Mouse (Mus musculus) MEL (cell line): ENCODE measurements around the gene Polr3a.
A peak's percentile ranks its signal among the peaks of the same experiment; 100 is the strongest.

Experiments
- CTCF ChIP-seq, 3 experiments: IDR thresholded peaks in 2 of 3; conservative IDR thresholded peaks in 1 of 3; 2 replicates each; pipeline ENCODE4 v1.5.1; 2011 to 2012; ENCODE audit warnings: low read length in 3 of 3, low read depth in 2 of 3, mild to moderate bottlenecking in 2 of 3, improper control_type of control experiment in 1 of 3, inconsistent platforms in 1 of 3, mixed read lengths in 1 of 3, moderate library complexity in 1 of 3; ENCODE audit not compliant: control insufficient read depth in 1 of 3, insufficient read depth in 1 of 3, poor library complexity in 1 of 3, severe bottlenecking in 1 of 3
- EP300 ChIP-seq, 2 experiments: IDR thresholded peaks; 2 replicates each; pipeline ENCODE4 v1.6.1; 2011; ENCODE audit warnings: improper control_type of control experiment in 2 of 2, low read length in 2 of 2, low read depth in 1 of 2, mild to moderate bottlenecking in 1 of 2
- GABPA ChIP-seq: IDR thresholded peaks from 2 replicates; pipeline ENCODE4 v1.6.1; 2012; ENCODE audit warnings: low read depth, mild to moderate bottlenecking, inconsistent platforms, low read length, improper control_type of control experiment, moderate library complexity
- JUND ChIP-seq: IDR thresholded peaks from 2 replicates; pipeline ENCODE4 v1.6.1; 2011; ENCODE audit warnings: low read depth, mild to moderate bottlenecking, improper control_type of control experiment, low read length
- KAT2A ChIP-seq: conservative IDR thresholded peaks from 2 replicates; pipeline ENCODE4 v1.6.1; 2012; ENCODE audit warnings: low read depth, low read length, improper control_type of control experiment, inconsistent platforms
- MAZ ChIP-seq: IDR thresholded peaks from 2 replicates; pipeline ENCODE4 v1.6.1; 2012; ENCODE audit warnings: low read depth, mild to moderate bottlenecking, inconsistent platforms, low read length, improper control_type of control experiment
- POLR2A ChIP-seq, 2 experiments: IDR thresholded peaks; 2 replicates each; pipeline ENCODE4 v1.6.1; 2011 to 2012; ENCODE audit warnings: low read length in 2 of 2, mild to moderate bottlenecking in 2 of 2, control low read depth in 1 of 2, improper control_type of control experiment in 1 of 2, low read depth in 1 of 2, moderate library complexity in 1 of 2; ENCODE audit not compliant: control insufficient read depth in 1 of 2, insufficient read depth in 1 of 2, poor library complexity in 1 of 2
- POLR2AphosphoS5 ChIP-seq: IDR thresholded peaks from 2 replicates; pipeline ENCODE4 v1.6.1; 2012; ENCODE audit warnings: low read depth, borderline replicate concordance, mild to moderate bottlenecking, inconsistent platforms, low read length, moderate library complexity, mixed read lengths
- ZC3H11A ChIP-seq: IDR thresholded peaks from 2 replicates; pipeline ENCODE4 v1.6.1; 2012; ENCODE audit warnings: low read depth, mild to moderate bottlenecking, inconsistent platforms, low read length, improper control_type of control experiment

DNA sequence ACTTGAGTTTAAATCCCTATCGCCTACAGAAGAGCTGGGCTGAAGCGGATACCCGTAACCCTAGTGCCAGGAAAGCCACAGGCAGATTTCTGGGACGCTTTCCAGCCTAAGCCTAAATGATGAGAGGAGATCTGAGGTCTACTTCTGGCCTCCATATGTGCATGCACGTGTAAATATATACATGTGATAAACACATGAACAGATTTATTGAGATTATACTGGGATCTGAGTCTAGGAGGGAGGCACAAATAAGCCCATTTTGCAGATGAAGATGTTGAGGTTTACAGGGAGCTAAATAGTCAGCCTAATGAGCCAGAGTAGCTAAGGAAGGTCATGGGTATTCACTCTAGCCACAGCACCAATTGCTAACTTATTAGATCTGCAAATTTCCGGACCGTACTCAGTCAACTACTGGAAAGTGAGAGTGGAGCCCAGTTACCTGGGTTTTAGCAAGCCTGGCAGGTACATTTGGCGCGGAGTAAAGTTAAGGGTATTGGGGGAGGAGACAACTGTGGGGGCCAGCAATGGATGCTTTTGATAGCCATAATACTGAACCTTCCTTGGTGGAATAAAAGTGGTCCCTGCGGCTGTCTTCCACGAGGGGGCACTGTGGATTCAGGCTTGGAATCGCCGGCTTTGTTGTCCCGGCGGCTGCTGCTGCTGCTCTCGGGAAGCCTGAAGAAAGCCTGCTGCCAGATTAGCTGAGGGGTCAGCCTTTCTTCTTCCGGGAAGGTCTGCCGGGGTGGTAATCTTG is 13.4 kb upstream of the Polr3a start:
- TF ChIP-seq GABPA = no peak
- TF ChIP-seq ZC3H11A = no peak
- TF ChIP-seq CTCF (IDR thresholded peaks at IDR 0.05 in 2 of 3, conservative IDR thresholded peaks at IDR 0.05 in 1 of 3; ENCODE audit: control insufficient read depth in 1 of 3, insufficient read depth in 1 of 3, low read depth in 2 of 3, low read length in 3 of 3, poor library complexity in 1 of 3, severe bottlenecking in 1 of 3) = peak; percentile 34 to 59 (median 49); a peak in 5 of 6 replicates
- peak; percentile 18; the same call in 1 of the 2 replicates for TF ChIP-seq POLR2AphosphoS5
- no peak for TF ChIP-seq KAT2A
- TF ChIP-seq EP300 (IDR thresholded peaks at IDR 0.05; ENCODE audit: low read depth in 1 of 2, low read length in 2 of 2) = no peak
- no peak for TF ChIP-seq JUND
- TF ChIP-seq POLR2A (IDR thresholded peaks at IDR 0.05; ENCODE audit: control insufficient read depth in 1 of 2, insufficient read depth in 1 of 2, low read depth in 1 of 2, low read length in 2 of 2, poor library complexity in 1 of 2) = peak in 1 of 2 experiments; percentile 51; a peak in 2 of 4 replicates
- TF ChIP-seq MAZ = no peak
